Mouse (Mus musculus) brown adipose tissue, adult 24 weeks (tissue): Measurements from ENCODE around the gene Cdr2. TPM values are rescaled to one million over a fixed set of nuclear protein-coding genes. Genes with fewer than 3 reads are reported as not detected.
"Not testable (repeated sequence)": the region's sequence is repeated elsewhere in the genome, so short reads cannot be mapped to it uniquely, and the experiment has no call there.

Experiments used
- H3K27ac ChIP-seq: fragments of 200-500 bp; replicated peaks from 2 replicates; pipeline ENCODE4 v1.5.1; 2012; ENCODE audit warnings: low read depth, mild to moderate bottlenecking, low read length
- H3K4me1 ChIP-seq: fragments of 200-500 bp; 2 replicates; pipeline ENCODE4 v1.6.1; 2012; ENCODE audit warnings: low read length, mixed read lengths; ENCODE audit not compliant: control insufficient read depth, insufficient read depth, insufficient read length
- H3K4me3 ChIP-seq: fragments of 200-500 bp; 2 replicates; pipeline ENCODE4 v1.5.1; 2012; ENCODE audit warnings: low read depth, mild to moderate bottlenecking, low read length, moderate library complexity; ENCODE audit not compliant: insufficient read depth
- polyA plus RNA-seq: library from polyadenylated mRNA; stranded (reverse); fragments of >200 nt; gene quantifications from 2 replicates; pipeline ENCODE4 v1.2.4, GENCODE M21; 2012; ENCODE audit not compliant: missing spikeins, insufficient read depth, insufficient read length

Cdr2 gene
- polyA plus RNA-seq, 1 experiment, result 6.5 TPM

DNA sequence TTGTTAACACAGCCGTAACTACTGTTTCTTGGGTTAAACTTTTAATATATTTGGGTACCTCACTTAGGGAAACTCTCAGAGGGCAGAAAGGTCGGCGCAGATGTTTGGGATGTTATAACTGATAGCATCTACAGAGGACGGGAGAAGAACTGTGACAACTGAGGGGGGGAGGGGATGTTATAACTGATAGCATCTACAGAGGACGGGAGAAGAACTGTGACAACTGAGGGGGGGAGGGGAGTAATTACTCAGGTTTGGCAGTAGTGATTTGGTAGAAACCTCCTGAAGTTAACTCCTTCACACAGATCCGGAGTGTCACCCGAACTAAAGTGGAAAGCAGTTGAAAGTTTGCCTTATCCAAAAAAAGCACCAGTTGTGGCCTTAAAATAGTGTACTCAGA lies 856 bp upstream of the Cdr2 start:
- peak overlapping the region; percentile 75 for H3K4me3 ChIP-seq
- peak overlapping the region; percentile 91 for H3K27ac ChIP-seq
- peaks cover 4% of the 10 kb centered on the region; the same call in 1 of the 2 replicates for H3K4me1 ChIP-seq

DNA sequence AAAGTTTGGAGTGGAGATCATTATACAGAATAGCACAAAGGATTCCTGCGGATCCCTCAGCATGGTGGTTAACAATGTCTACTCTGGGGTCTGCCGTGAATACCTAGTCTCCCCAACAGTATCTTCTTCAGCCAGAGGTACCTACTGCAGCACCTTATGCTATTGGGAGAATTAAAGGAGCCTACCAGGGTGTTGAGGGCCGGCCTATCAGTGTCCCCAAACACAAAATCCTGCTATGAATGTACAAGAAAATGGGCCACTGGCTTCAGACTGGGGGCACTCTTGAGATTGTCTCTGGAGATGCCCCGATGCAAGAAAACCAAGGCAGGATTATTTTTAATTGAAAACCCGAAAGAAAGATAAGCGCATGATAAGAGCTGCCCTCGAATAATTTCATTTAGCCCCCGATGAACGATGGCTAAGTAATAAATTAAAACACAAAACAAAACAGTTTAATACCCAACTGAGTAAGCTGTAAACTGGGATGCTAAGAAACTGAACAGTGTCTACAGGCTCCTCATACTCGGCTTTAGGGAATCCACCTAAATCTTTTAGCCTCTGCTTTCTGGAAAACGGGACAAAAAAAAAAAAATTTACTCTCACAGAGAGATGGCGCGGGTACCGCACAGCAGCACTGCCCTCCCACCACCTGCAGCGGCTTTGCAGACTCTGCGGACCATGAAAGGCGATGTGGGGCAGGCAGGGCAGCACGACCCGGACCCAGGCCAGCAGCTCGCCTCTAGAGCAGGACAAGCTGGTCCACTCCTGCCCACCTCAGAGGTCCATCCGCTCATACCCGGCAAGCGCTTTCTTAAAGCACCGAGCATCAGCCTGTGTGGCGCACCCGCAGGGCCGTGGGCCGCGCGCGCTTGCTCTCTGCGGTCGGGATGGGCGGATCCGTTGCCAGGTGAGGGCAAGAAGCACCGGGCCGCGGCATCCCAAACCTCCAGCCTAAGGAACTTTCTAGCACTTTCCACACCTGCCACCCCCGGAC lies 884 bp downstream of the Cdr2 start:
- no peak overlapping the region for H3K27ac ChIP-seq
- peak overlapping the region; percentile 73 for H3K4me3 ChIP-seq
- H3K4me1 ChIP-seq, result peaks cover 4% of the 10 kb centered on the region; the same call in 1 of the 2 replicates

DNA sequence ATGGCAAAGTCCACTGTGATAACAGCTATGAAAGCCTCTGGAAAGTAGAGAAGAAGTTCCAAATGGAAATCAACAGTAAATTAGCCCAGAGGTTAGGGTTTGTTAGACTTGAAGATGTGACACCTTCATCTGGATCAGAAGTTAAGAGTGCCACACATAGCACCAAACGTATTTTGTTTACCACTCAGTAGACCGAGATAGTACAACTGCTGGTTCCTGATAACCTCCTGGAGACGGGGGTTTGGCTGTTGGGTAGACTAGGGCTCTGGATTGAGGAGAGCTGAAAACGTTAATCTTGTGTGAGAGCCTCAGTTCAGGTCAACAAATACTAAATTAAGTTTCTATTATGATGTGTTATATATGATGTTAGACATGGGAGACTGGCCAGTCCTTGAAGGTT lies 2.1 kb downstream of the Cdr2 start:
- Histone ChIP-seq H3K27ac (no peak overlapping the region), H3K4me3 (no peak overlapping the region), H3K4me1 (peaks cover 4% of the 10 kb centered on the region; the same call in 1 of the 2 replicates)

DNA sequence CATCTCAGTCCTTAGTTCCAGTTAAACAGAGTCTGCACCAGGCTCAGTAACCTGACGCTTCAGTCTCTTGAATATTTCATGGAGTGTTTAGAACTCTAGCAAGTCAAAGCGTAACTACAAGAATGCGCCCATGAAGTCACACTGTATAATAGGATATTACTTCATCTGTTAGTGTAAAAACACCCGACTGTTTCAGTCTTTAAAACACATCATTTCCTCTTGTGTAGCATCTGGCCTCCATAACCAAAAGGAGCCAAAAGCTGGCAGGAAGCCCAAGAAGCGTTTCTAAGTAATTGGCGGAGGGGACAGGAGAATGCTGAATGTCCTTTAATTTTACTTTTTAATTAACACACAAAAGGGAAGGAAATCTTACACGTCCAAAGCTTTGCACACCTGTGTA lies 5.0 kb downstream of the Cdr2 start:
- Histone ChIP-seq H3K4me1 (peaks cover 7% of the 10 kb centered on the region; the same call in 1 of the 2 replicates), H3K4me3 (no peak overlapping the region), H3K27ac (peak overlapping the region; percentile 88)

DNA sequence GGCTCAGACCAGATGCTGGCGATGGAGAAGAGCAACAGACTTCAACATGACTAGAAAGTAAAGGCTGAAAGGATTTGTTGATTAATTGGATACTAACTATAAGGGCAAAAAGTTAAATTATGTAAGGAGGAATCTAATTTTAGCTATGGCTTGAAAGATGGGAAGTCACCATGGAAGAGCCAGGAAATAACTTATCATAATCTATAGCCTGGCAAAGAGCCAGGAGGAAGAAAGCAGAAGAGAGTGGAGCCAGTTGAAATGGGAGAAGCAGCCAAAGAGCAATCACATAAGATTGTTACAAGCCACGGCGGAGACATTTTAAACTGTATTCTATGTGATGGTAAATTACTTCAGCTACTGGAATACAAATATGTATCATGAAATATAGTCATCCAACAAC lies 8.1 kb downstream of the Cdr2 start:
- Histone ChIP-seq H3K4me3 (no peak overlapping the region), H3K27ac (no peak overlapping the region), H3K4me1 (peaks cover 8% of the 10 kb centered on the region)

DNA sequence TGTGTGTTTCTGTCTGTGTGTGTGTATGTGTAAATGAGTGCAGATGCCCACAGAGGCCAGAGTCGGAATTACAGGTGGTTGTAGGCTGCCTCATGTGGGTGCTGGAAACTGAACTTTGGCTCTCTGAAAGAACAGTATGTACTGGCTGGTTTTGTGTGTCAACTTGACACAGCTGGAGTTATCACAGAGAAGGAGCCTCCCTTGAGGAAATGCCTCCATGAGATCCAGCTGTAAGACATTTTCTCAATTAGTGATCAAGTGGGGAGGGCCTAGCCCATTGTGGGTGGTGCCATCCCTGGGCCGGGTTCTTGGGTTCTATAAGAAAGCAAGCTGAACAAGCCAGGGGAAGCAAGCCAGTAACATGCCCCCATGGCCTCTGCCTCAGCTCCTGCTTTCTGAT lies 9.6 kb downstream of the Cdr2 start:
- not testable (repeated sequence) for H3K4me1 ChIP-seq, H3K27ac ChIP-seq, H3K4me3 ChIP-seq

DNA sequence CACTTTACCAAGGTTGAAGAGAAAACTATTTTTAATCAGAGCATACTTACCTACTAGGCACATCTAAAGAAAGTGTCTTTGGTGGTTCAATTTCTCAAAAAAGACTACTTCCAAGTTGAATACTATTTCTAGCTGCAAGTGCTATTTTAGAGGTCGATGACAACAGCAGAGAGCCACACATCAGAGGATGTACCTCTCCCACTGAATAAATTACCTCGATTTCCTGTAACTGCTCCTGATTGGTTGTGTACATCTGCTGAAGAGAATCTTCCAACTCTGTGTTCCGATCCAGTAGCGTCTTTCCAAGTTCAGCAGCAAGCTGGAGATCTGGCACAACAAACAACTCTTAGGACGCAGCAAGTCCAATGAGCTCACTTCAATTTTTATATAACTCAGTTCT lies 12.0 kb downstream of the Cdr2 start:
- H3K27ac ChIP-seq, result no peak overlapping the region
- peaks cover 6% of the 10 kb centered on the region for H3K4me1 ChIP-seq
- no peak overlapping the region for H3K4me3 ChIP-seq

DNA sequence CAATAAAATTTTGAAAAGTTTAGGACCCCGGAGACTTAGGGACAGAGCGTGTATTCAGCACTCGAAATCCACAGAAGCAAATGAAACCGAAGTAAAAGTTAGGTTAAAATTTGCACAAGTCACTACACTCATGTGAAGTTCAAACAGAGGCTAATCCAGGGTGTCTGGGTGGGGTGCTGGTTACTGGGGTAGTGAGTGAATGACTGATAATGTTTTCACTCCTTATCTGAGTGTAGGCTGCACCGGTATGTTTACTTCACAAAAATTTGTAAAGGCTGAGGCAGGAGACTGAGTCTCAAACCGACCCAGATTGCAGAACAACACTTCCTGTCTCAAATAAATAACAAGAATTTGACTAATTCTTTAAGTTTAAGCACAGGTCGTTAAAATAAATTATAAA lies 12.9 kb downstream of the Cdr2 start:
- Histone ChIP-seq H3K27ac (no peak overlapping the region), H3K4me3 (no peak overlapping the region), H3K4me1 (peaks cover 6% of the 10 kb centered on the region)

DNA sequence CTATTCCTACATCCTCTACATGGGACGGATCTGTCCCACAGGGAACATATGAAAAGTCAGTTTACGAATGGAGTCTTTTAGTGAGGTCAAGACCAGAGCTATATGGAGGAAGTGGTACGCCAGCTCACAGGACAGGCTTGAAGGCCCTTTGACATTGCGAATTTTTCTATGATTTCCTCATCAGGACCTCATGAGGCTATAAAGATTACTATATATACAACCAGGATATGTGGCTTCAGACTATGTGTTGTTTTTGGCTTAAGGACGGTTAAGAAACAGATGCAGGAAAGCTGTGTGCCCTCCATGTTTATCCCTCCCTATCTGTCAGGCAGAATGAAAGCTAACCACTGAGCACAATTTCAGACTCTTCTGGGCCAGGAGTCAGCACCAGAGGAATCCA lies 19.0 kb downstream of the Cdr2 start:
- H3K4me3 ChIP-seq, result no peak overlapping the region
- H3K4me1 ChIP-seq, result no peaks in the 10 kb centered on the region
- H3K27ac ChIP-seq, result no peak overlapping the region

DNA sequence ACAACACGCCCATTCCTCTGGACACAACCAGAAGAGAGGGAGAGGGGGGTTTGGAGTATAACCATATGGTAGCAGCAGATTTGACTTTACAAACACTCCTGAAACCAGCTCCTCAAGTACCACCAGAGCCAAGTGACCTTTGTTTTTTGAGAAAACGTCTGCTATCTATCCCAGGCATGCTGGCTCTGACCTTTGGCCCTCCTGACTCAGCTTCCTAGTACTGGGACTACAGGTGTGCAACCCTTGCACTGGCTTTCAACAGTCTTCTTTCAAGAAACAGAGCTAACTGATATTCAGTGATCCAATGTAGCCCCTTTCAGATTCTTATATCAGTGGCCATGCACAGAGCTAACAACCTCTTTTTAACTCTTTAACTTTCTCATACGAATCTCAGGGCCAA lies 20.2 kb downstream of the Cdr2 start:
- H3K4me1 ChIP-seq, result no peaks in the 10 kb centered on the region; the same call in 1 of the 2 replicates
- no peak overlapping the region for H3K27ac ChIP-seq
- no peak overlapping the region for H3K4me3 ChIP-seq

DNA sequence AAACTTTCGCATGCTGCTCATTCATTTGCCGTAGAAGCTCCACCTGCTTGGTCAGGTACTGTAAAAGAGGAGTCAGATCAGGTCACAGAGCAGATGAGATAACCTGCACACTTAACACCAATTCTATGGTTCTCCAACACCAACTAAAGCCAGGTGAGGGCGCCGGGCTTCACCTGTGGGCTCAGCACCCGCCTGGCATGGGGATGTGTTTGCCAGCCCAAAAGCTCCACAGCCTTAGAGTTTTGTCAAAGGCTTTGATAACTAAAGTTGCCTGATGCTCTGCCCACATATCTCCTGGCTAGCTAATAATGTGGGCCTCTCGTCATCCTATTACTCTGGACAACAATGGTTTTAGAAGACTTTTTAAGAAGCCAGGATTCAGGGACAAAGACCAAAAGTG lies 21.5 kb downstream of the Cdr2 start:
- Histone ChIP-seq H3K4me3 (no peak overlapping the region), H3K27ac (no peak overlapping the region), H3K4me1 (no peaks in the 10 kb centered on the region; the same call in 1 of the 2 replicates)

DNA sequence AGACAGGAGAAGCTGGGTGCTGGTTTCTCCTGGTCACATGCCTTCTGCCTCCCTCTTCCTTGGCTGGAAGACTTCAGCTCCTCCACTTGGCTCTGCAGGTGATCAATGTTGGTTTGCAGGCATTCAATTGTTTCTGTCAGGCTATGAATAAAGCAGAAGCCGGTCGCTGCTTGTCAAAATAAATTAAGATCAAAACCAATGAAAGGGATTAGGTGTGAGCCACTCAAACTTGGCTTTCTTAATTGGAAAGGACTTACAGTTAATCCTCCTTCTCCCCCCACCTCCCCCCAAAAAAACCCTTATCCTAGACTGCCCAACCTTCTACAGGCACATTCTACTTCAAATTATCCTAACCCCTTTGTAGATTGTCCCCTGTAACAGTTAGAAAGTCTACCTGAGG lies 22.0 kb downstream of the Cdr2 start:
- H3K4me1 ChIP-seq, result no peaks in the 10 kb centered on the region; the same call in 1 of the 2 replicates
- no peak overlapping the region for H3K27ac ChIP-seq
- H3K4me3 ChIP-seq, result no peak overlapping the region

DNA sequence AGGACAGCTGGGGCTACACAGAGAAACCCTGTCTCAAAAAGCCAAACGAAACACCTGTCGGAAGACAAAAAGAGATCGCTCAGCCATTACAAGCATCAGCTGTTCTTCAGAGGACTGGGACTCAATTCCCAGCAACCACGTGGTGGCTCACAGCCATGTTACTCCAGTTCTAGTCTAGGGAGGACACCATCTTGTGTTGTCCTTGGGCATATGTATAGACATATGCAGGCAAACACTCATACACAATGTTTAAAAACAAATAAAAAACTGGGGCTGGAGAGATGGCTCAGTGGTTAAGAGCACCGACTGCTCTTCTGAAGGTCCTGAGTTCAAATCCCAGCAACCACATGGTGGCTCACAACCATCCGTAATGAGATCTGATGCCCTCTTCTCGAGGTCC lies 28.5 kb downstream of the Cdr2 start:
- H3K4me1 ChIP-seq, H3K4me3 ChIP-seq, H3K27ac ChIP-seq: not testable (repeated sequence)

DNA sequence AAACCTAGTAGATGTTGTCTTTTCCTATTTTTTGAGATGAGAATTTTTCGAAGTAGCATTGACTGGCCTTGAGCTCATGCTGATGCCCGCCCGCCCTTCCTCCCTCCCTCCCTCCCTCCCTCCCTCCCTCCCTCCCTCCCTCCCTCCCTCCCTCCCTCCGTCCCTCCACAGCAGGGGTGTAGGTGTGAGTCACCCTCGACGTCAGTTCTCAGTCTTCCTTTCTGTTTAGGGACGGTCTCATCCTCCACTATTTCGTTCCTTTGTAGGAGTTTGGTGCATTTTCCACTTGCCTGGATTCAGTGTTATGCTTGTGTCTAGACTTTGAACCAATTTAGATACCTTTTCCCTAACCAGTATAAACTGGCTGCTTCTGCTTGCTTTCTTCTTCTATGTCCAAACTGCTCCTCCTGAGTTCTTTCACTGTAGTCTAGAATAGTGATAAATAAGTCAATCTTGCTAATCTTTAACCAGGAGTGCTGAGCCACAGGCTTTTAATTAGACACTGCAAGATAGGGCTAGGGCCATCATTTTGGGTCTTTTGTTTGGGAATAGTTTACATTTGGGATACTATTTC lies 38.1 kb downstream of the Cdr2 start:
- no peak overlapping the region for H3K4me3 ChIP-seq
- no peak overlapping the region for H3K27ac ChIP-seq
- no peaks in the 10 kb centered on the region for H3K4me1 ChIP-seq

DNA sequence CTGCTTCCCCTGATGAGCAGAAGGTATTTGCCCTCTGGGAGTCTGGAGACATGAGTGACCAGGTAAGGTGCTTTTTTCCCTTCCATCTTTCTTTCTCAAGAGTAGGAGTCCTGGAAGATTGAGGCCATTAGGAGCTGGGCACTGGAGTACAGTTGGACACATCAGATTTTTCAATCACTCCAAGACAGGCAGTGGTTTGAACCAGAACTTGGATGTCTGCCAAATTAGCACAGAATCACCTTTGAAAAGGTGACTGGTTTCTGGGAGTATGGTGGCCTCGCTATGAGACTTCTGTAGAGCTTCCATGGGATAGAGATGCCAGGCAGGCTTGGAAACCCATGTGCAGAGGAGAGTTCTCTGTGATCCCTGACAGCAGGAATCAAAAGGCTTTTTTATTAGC lies 39.6 kb downstream of the Cdr2 start:
- no peak overlapping the region for H3K4me3 ChIP-seq
- no peak overlapping the region for H3K27ac ChIP-seq
- no peaks in the 10 kb centered on the region for H3K4me1 ChIP-seq

DNA sequence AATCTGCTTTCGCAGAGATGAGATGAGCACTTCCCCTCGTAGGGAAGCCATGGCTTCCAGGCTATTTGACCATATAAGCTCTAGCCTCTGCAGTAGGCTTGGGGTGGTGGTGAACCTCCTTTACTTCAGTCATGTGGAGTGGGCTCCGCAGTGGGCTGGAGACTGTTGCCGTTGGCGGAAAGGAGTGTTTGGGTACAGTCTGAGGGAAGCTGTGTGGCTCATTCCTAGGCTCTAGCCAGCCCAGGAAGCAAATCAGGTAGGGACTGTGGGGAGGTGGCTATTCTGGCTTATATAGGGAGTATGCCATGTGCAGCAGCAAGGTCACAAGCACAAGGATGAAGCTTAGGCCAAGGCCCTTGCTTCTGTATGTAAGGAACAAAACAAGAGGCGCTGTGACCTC lies 40.9 kb downstream of the Cdr2 start:
- no peak overlapping the region for H3K4me3 ChIP-seq

More for the DNA sequence above, 40.9 kb downstream of the Cdr2 start:
- Histone ChIP-seq H3K4me1 (no peaks in the 10 kb centered on the region), H3K27ac (no peak overlapping the region)
